Mouse (Mus musculus) embryonic facial prominence, embryonic 13.5 days (tissue): Measurements from ENCODE around the gene Stac3. TPM values are rescaled to one million over a fixed set of nuclear protein-coding genes. Genes with fewer than 3 reads are reported as not detected.
A peak's percentile ranks its signal among the peaks of the same experiment; 100 is the strongest.

ENCODE experiments used
- ATAC-seq: fragments of 200-750 bp; cut with Nextera tagmentation; 2 replicates; pipeline ENCODE4 v1.8.0; 2017; ENCODE audit warnings: low read depth; ENCODE audit not compliant: insufficient number of reproducible peaks, insufficient read depth, low FRiP score, low TSS enrichment
- H3K27ac ChIP-seq: fragments of 300-500 bp; sonication (generic); 2 replicates; pipeline ENCODE4 v1.5.1; 2015; ENCODE audit warnings: moderate library complexity, mild to moderate bottlenecking, inconsistent platforms
- H3K27me3 ChIP-seq: fragments of 300-500 bp; sonication (generic); 2 replicates; pipeline ENCODE4 v1.6.1; 2015; ENCODE audit warnings: mild to moderate bottlenecking, inconsistent platforms
- H3K36me3 ChIP-seq: fragments of 300-500 bp; sonication (generic); 2 replicates; pipeline ENCODE4 v1.6.1; 2015; ENCODE audit warnings: mild to moderate bottlenecking, inconsistent platforms
- H3K4me1 ChIP-seq: fragments of 300-500 bp; sonication (generic); 2 replicates; pipeline ENCODE4 v1.6.1; 2015; ENCODE audit warnings: inconsistent platforms
- H3K4me2 ChIP-seq: fragments of 300-500 bp; sonication (generic); 2 replicates; pipeline ENCODE4 v1.6.1; 2015; ENCODE audit warnings: moderate library complexity, mild to moderate bottlenecking, inconsistent platforms
- H3K4me3 ChIP-seq: fragments of 300-500 bp; sonication (generic); 2 replicates; pipeline ENCODE4 v1.5.1; 2015; ENCODE audit warnings: mild to moderate bottlenecking, inconsistent platforms
- H3K9ac ChIP-seq: fragments of 300-500 bp; sonication (generic); 2 replicates; pipeline ENCODE4 v1.6.1; 2015; ENCODE audit warnings: mild to moderate bottlenecking, inconsistent platforms
- H3K9me3 ChIP-seq: fragments of 300-500 bp; sonication (generic); 2 replicates; pipeline ENCODE4 v1.6.1; 2016; ENCODE audit warnings: inconsistent platforms
- WGBS: fragments of 180-500 bp; shearing (Covaris S2); methylation state at CpG from one replicate; pipeline ENCODE4 v1.1.7; 2015; ENCODE audit warnings: mixed read lengths; 5-methylcytosine and 5-hydroxymethylcytosine counted together
- polyA plus RNA-seq: library from polyadenylated mRNA; unstranded; fragments of >200 nt; fragmentation: Nextera tagmentation; extraction: Ambion mirVana; gene quantifications from 2 replicates; pipeline ENCODE4 v1.2.1, GENCODE M21; 2015

The Stac3 gene
- polyA plus RNA-seq, 1 experiment from 2014 or later: 2.0 TPM

GRCm38 (mm10) chr10:127527481-127527880 lies 26.0 kb downstream of the Stac3 start:
- H3K27me3 ChIP-seq: peaks cover 94% of the 10 kb centered on the region
- no peak overlapping the region for H3K27ac ChIP-seq
- 3% methylated on average over 17 of the region's 17 CpGs for WGBS
- ATAC-seq: no peak
- H3K4me1 ChIP-seq: peaks cover 48% of the 10 kb centered on the region
- H3K4me3 ChIP-seq: no peak overlapping the region; the same call in 1 of the 2 replicates
- H3K36me3 ChIP-seq: no peaks in the 10 kb centered on the region
- H3K4me2 ChIP-seq: no peak overlapping the region
- no peaks in the 10 kb centered on the region for H3K9me3 ChIP-seq
- H3K9ac ChIP-seq: no peak overlapping the region

DNA sequence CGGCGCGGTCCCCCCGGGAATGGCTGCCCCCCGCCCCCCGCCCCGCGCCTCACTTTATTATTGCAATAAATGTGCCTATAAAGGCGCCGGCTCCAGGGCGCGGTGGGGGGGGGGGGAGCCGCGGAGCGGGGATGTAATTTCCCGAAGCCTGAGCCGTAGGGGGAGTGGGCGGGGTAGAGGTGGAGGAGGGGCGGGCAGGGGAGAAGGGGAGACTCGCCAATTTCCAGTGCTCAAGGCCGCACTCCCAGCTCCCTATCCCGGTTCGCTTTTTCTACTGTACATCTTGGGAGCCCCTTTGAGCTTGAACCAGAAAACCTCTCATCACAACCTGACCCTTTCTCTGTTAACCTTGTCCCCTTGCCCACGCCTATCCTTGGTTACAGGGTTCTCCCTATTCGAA lies 29.5 kb downstream of the Stac3 start:
- under 1% methylated on average over 18 of the region's 25 CpGs for WGBS
- Histone ChIP-seq H3K9ac (0 out of 2 replicates have a peak overlapping the region, but pooled peaks have one; percentile 32), H3K36me3 (no peaks in the 10 kb centered on the region), H3K4me2 (peak overlapping the region; percentile 48), H3K4me3 (peak overlapping the region; percentile 24), H3K4me1 (peaks cover 53% of the 10 kb centered on the region), H3K27me3 (peaks cover 100% of the 10 kb centered on the region), H3K9me3 (no peaks in the 10 kb centered on the region), H3K27ac (no peak overlapping the region)
- ATAC-seq: no peak

GRCm38 (mm10) chr10:127531548-127531947 lies 30.1 kb downstream of the Stac3 start:
- H3K9me3 ChIP-seq: no peaks in the 10 kb centered on the region
- H3K36me3 ChIP-seq: no peaks in the 10 kb centered on the region
- H3K4me3 ChIP-seq: peak overlapping the region; percentile 24; the same call in 1 of the 2 replicates
- no peak overlapping the region for H3K9ac ChIP-seq
- no peak for ATAC-seq
- peaks cover 100% of the 10 kb centered on the region for H3K27me3 ChIP-seq
- H3K27ac ChIP-seq: no peak overlapping the region
- H3K4me1 ChIP-seq: peaks cover 47% of the 10 kb centered on the region
- H3K4me2 ChIP-seq: peak overlapping the region; percentile 48; the same call in 1 of the 2 replicates
- under 1% methylated on average over 4 of the region's 4 CpGs for WGBS

DNA sequence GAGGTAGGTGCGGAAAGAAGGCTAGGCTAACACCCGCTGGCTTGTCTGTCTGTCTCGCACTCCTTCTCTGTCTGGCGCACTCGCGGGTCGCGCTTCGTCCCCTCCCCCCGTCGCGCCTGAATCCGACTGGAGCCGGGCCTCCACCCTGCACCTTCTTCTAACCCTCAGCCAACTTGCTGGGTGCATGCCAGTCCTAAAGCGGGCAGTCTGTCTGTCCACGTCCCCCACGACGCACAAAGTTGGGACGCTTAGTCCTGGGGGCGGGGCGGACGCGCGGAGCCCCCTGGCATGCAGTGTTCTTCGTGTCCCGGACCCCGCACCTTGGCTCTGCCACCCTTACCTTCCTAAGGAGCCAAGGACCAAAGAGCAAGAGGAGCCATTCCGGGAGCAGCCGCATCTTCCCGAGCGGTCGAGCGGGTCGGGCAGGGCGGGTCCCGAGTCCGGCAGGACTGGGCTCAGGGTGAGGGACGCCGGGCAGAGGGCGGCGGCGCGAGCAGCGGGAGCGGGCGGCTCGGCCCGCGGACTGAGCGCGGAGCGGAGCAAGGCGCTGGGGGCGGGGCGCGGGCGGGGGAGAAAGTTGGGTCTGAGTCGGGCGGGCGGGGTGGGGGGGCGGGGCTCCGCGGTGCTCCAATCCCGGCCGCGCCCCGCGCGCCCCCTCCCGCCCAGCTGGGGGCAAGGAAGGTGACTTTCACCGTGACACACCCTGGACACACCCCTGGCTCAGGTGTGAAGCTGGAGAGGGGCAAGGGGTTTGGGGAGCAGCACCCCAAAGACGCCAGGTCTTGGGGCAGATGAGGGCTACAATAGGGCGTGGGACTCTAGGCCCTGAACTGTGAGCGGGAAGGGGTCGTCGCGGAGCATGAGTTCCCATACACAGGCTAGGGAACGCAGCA lies 32.8 kb downstream of the Stac3 start, which contains the start of gene Nxph4:
Nxph4 (minus strand) TSS at position 524 of the 893 bp plus-strand sequence.
- H3K4me2 ChIP-seq: peak within 1 kb of the TSS; percentile 84
- peak within 1 kb of the TSS; percentile 56 for H3K9ac ChIP-seq
- H3K4me3 ChIP-seq: peak within 1 kb of the TSS; percentile 50
- no peak for ATAC-seq
- peaks cover 83% of the 10 kb centered on the region for H3K27me3 ChIP-seq
- under 1% methylated on average over 76 of the region's 78 CpGs for WGBS
- peaks cover 12% of the 10 kb centered on the region for H3K36me3 ChIP-seq
- peaks cover 40% of the 10 kb centered on the region for H3K4me1 ChIP-seq
- no peaks in the 10 kb centered on the region for H3K9me3 ChIP-seq
- no peak within 1 kb of the TSS for H3K27ac ChIP-seq

- 1% methylated on average over 30 of the region's 30 CpGs for WGBS
- peak overlapping the region; percentile 56 for H3K9ac ChIP-seq
- H3K9me3 ChIP-seq: no peaks in the 10 kb centered on the region
- peaks cover 36% of the 10 kb centered on the region for H3K4me1 ChIP-seq
- peaks cover 76% of the 10 kb centered on the region for H3K27me3 ChIP-seq
- peak overlapping the region; percentile 84 for H3K4me2 ChIP-seq
- H3K36me3 ChIP-seq: peaks cover 18% of the 10 kb centered on the region
- peak overlapping the region; percentile 50 for H3K4me3 ChIP-seq
- no peak for ATAC-seq
- H3K27ac ChIP-seq: no peak overlapping the region
Measured at GRCm38 (mm10) chr10:127534929-127535384, 33.5 kb downstream of the Stac3 start.

DNA sequence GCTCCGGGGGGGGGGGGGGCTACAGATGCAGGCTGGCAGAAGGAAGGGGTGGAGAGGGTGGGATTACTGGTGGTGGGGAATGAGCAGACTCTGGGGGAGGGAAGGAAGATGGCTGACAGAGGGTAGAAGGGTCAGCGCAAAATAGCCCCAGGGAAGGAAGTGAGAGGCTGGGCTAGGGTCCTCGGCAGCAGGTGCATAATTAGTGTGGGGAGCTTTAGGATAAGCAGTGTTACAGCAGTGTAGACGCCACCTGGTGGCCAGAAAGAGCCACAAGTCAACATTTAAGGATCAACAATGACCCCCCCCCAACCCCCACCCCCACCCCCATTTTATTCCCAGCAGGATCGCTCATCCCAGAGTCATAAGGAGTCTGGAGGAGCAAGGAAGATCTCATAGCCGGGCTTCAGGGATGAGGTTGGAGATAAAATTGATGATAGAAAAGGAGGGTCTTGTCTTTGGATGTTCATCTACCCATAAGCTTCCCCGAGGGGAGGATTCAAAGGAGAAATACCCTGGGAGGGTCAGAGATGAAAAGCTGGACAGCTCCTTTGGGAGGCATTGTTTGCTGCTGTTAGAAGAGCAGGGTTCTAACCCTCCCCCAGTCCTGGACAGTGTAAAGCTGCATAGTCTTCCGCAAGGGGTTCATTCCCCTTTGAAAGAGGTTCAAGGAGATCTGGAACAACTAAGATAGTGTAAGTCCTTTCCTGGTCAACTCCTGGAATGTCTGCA lies 35.3 kb downstream of the Stac3 start:
- peaks cover 58% of the 10 kb centered on the region for H3K27me3 ChIP-seq

DNA sequence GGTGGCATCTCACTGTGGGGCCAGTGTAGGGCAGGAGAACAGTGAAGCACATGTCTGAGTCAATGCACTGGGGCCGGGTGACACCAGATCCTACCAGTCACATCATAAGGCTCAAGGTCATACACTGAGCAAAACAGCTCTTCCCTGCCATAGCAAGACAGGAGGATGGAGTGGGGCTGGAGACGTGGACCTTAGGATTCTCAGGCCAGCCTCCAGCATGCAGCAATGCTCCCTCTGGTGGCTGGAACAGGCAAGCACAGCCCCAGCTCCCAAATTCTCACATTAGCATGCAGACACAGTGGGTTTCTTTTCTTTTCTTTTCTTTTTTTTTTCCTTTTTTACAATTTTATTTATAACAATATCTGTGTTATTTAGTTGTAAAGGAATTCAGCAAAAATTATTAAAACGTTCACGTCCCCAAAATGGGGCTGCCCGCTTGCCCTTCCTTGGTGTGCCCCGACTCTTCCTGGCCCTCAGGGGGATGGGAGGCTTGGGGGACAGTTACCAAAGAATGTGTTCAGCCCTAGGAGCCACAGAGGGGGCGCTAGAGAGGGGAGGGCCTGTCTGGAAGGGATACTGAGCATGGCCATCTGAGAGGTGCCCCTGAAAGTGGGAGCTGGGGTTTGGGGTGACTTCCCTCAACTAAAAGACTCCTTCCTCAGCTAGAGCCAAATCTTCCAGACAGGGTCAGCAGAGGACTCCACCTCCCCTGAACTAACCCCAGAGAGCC lies 36.5 kb downstream of the Stac3 start:
- H3K4me3 ChIP-seq: no peak overlapping the region
- H3K9ac ChIP-seq: no peak overlapping the region
- peaks cover 18% of the 10 kb centered on the region for H3K4me1 ChIP-seq
- no peaks in the 10 kb centered on the region for H3K9me3 ChIP-seq
- no peak overlapping the region for H3K27ac ChIP-seq
- H3K4me2 ChIP-seq: no peak overlapping the region
- H3K36me3 ChIP-seq: peaks cover 48% of the 10 kb centered on the region
- no peak for ATAC-seq
- WGBS: 24% methylated on average over 7 of the region's 7 CpGs
- H3K27me3 ChIP-seq: peaks cover 45% of the 10 kb centered on the region

More for the DNA sequence above, 35.3 kb downstream of the Stac3 start:
- Histone ChIP-seq H3K4me3 (no peak overlapping the region), H3K9me3 (no peaks in the 10 kb centered on the region), H3K9ac (no peak overlapping the region), H3K36me3 (peaks cover 35% of the 10 kb centered on the region), H3K4me1 (peaks cover 24% of the 10 kb centered on the region), H3K27ac (no peak overlapping the region), H3K4me2 (no peak overlapping the region)
- WGBS: 8% methylated on average over 8 of the region's 8 CpGs
- ATAC-seq: no peak

DNA sequence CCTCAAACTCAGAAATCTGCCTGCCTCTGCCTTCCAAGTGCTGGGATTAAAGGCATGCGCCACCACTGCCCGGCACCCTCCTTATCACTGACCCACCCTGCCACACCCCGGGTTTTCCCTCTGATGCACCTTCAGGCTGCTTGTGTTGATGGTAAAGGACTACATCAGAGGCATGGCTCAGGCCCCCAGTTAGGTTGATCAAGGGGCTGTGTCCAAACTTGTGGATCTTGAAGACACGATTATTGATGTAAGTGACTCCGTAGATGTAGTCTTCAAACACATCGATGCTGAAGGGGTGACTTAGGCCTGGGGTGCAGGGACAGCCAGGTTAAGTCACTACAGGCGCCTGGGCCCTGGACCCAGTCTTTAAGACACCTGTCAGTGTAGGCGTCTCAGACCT lies 40.0 kb downstream of the Stac3 start:
- ATAC-seq: no peak
- no peaks in the 10 kb centered on the region for H3K9me3 ChIP-seq
- WGBS: 94% methylated on average over 8 of the region's 8 CpGs
- no peaks in the 10 kb centered on the region for H3K4me1 ChIP-seq
- H3K27me3 ChIP-seq: peaks cover 10% of the 10 kb centered on the region
- H3K9ac ChIP-seq: no peak overlapping the region
- no peak overlapping the region for H3K4me2 ChIP-seq
- peaks cover 83% of the 10 kb centered on the region for H3K36me3 ChIP-seq
- no peak overlapping the region for H3K27ac ChIP-seq
- H3K4me3 ChIP-seq: no peak overlapping the region

- no peak for ATAC-seq
- Histone ChIP-seq H3K4me3 (no peak overlapping the region), H3K36me3 (peaks cover 89% of the 10 kb centered on the region), H3K9ac (no peak overlapping the region), H3K27ac (no peak overlapping the region), H3K9me3 (no peaks in the 10 kb centered on the region), H3K4me2 (no peak overlapping the region), H3K4me1 (no peaks in the 10 kb centered on the region), H3K27me3 (peaks cover 5% of the 10 kb centered on the region)
- WGBS: 75% methylated on average over 13 of the region's 13 CpGs
Measured at GRCm38 (mm10) chr10:127542084-127542483, 40.6 kb downstream of the Stac3 start.

GRCm38 (mm10) chr10:127542720-127543119 lies 41.2 kb downstream of the Stac3 start:
- no peak overlapping the region for H3K27ac ChIP-seq
- H3K4me1 ChIP-seq: no peaks in the 10 kb centered on the region
- WGBS: 52% methylated on average over 6 of the region's 6 CpGs
- peaks cover 95% of the 10 kb centered on the region for H3K36me3 ChIP-seq
- no peak overlapping the region for H3K4me2 ChIP-seq
- no peaks in the 10 kb centered on the region for H3K9me3 ChIP-seq
- peaks cover 4% of the 10 kb centered on the region; the same call in 1 of the 2 replicates for H3K27me3 ChIP-seq
- no peak for ATAC-seq
- no peak overlapping the region for H3K9ac ChIP-seq
- no peak overlapping the region for H3K4me3 ChIP-seq

- H3K27ac ChIP-seq: no peak overlapping the region
Measured at GRCm38 (mm10) chr10:127543916-127544315, 42.4 kb downstream of the Stac3 start.

More at GRCm38 (mm10) chr10:127543916-127544315, 42.4 kb downstream of the Stac3 start:
- Histone ChIP-seq H3K4me2 (no peak overlapping the region), H3K36me3 (peaks cover 99% of the 10 kb centered on the region), H3K9ac (no peak overlapping the region), H3K4me3 (no peak overlapping the region), H3K27me3 (no peaks in the 10 kb centered on the region), H3K4me1 (no peaks in the 10 kb centered on the region), H3K9me3 (no peaks in the 10 kb centered on the region)
- ATAC-seq: no peak
- 73% methylated on average over 3 of the region's 3 CpGs for WGBS
